Mouse (Mus musculus): ENCODE measurements around the gene Arpp21.
"Not testable (repeated sequence)": the region's sequence is repeated elsewhere in the genome, so short reads cannot be mapped to it uniquely, and the experiment has no call there.

DNA sequence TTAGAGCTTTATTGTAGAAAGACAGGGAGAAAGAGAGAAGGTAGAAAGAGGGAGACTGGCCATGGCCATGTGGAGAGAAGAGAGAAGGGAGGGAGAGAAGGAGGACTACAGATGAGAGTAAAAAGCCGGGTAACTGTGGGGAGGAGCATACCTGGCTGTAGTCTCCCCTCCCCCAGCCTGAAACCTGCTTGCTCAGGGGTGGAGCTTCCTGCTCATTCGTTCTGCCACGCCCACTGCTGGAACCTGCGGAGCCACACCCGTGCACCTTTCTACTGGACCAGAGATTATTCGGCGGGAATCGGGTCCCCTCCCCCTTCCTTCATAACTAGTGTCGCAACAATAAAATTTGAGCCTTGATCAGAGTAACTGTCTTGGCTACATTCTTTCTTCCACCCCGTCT lies 201.9 kb downstream of the Arpp21 start:
- TF ChIP-seq CTCF (IDR thresholded peaks at IDR 0.05); POLR2A (IDR thresholded peaks at IDR 0.05; ENCODE audit: insufficient read depth, low read depth, low read length); EP300 (IDR thresholded peaks at IDR 0.05; ENCODE audit: insufficient read depth, low read depth, low read length): not testable (repeated sequence)

Data from heart, adult 2 months (tissue).